Mouse (Mus musculus) mouse embryonic stem cell (cell line): ENCODE data around the gene Pikfyve.

Source experiments
- in situ Hi-C, 2 experiments: fragments of 300-500 bp; cut with MboI; formaldehyde crosslinking; loops; 1 replicate in 1 of 2; 3 replicates in 1 of 2; pipeline ENCODE4 v1.14.3; 2019 to 2020; ENCODE audit warnings: low sequenced_read_pairs in 2 of 2, low pct_unique_long_range_greater_than_20kb in 1 of 2, mixed read lengths in 1 of 2; ENCODE audit not compliant: unreplicated experiment in 1 of 2

Gene Pikfyve

GRCm38 (mm10) chr1:65237712-65238111 lies 51.2 kb downstream of the Pikfyve start:
- in situ Hi-C loops, result no loop called here

- in situ Hi-C loops, result no loop called here
These were observed 59.2 kb downstream of the Pikfyve start for GRCm38 (mm10) chr1:65245637-65246036.

GRCm38 (mm10) chr1:65280461-65280860 lies 94.0 kb downstream of the Pikfyve start:
- in situ Hi-C loops, result loop anchor here in 1 of 2 experiments (25.0 kb wide), 1 partner anchor 832 kb away; no protein-coding TSS in a partner anchor

- in situ Hi-C loops, result loop anchor here in 1 of 2 experiments (25.0 kb wide), 1 partner anchor 831 kb away; no protein-coding TSS in a partner anchor
These were observed 95.3 kb downstream of the Pikfyve start, which contains the start of gene Pth2r for GRCm38 (mm10) chr1:65281756-65282155. Gene Pth2r, plus strand, starts transcription at chr1:65282056.

- in situ Hi-C loops, result loop anchor here in 1 of 2 experiments (25.0 kb wide), 1 partner anchor 830 kb away; no protein-coding TSS in a partner anchor
These were observed 96.3 kb downstream of the Pikfyve start for GRCm38 (mm10) chr1:65282766-65283165.

- in situ Hi-C loops, result loop anchor here in 1 of 2 experiments (25.0 kb wide), 1 partner anchor 304 kb away; no protein-coding TSS in a partner anchor
These were observed 122.0 kb downstream of the Pikfyve start for GRCm38 (mm10) chr1:65308476-65308875.

- in situ Hi-C loops, result loop anchor here (10.0 to 25.0 kb wide), 2 partner anchors 301 to 343 kb away; no protein-coding TSS in a partner anchor
These were observed 124.9 kb downstream of the Pikfyve start for GRCm38 (mm10) chr1:65311214-65311933.

GRCm38 (mm10) chr1:65312118-65312517 lies 125.6 kb downstream of the Pikfyve start:
- in situ Hi-C loops, result loop anchor here (10.0 to 25.0 kb wide), 2 partner anchors 300 to 343 kb away; no protein-coding TSS in a partner anchor

- in situ Hi-C loops, result loop anchor here (10.0 to 25.0 kb wide), 2 partner anchors 299 to 342 kb away; no protein-coding TSS in a partner anchor
These were observed 126.4 kb downstream of the Pikfyve start for GRCm38 (mm10) chr1:65312896-65313295.

- in situ Hi-C loops, result loop anchor here (10.0 to 25.0 kb wide), 2 partner anchors 298 to 340 kb away; no protein-coding TSS in a partner anchor
These were observed 127.9 kb downstream of the Pikfyve start for GRCm38 (mm10) chr1:65314054-65315021.

- in situ Hi-C loops, result loop anchor here (10.0 to 25.0 kb wide), 2 partner anchors 297 to 340 kb away; no protein-coding TSS in a partner anchor
These were observed 128.5 kb downstream of the Pikfyve start for GRCm38 (mm10) chr1:65315022-65315407.
